Mouse (Mus musculus): ENCODE measurements around the gene Hmbs.
"Not testable (repeated sequence)": the region's sequence is repeated elsewhere in the genome, so short reads cannot be mapped to it uniquely, and the experiment has no call there.

Gene Hmbs

GRCm38 (mm10) chr9:44325032-44325767 lies 18.8 kb downstream of the Hmbs start:
- DNase-seq (ENCODE audit: low read depth, low spot score) = not testable (repeated sequence)

DNA sequence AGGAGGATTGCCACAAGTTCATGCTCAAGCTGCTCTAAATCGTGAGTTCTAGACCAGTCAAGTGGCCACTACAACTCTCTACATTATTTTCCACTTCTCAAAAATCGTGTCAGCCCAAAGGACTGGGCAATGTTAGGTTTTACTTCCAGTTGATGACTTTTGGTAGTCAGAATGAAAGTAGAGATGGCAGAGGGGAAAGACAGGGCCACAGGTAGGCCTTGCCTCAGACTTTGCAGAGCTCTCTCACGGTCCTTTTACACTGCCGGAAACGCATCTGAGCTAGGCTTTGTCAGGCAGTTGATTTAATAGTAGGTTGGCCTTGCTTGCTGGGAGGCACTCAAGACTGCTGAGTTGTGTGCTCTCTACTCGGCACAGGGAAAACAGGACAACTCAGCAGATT lies 19.9 kb downstream of the Hmbs start:
- DNase-seq (ENCODE audit: low read depth, low spot score) = no peak

DNA sequence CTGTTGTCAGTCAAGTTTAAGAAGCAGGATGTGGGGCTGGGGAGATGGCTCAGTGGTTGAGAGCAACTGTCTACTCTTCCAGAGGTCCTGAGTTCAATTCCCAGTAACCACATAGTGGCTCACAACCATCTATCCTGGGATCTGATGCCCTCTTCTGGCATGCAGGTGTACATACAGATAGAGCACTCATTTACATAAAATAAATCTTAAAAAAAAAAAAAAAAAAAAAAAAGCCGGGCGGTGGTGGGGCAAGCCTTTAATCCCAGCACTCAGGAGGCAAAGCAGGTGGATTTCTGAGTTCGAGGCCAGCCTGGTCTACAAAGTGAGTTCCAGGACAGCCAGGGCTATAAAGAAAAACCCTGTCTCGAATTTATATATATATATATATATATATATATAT lies 20.4 kb downstream of the Hmbs start:
- DNase-seq (ENCODE audit: low read depth, low spot score) = not testable (repeated sequence)

- DNase-seq (ENCODE audit: low read depth, low spot score) = peak; percentile 80
Measured at GRCm38 (mm10) chr9:44320799-44321133, 23.3 kb downstream of the Hmbs start.

DNA sequence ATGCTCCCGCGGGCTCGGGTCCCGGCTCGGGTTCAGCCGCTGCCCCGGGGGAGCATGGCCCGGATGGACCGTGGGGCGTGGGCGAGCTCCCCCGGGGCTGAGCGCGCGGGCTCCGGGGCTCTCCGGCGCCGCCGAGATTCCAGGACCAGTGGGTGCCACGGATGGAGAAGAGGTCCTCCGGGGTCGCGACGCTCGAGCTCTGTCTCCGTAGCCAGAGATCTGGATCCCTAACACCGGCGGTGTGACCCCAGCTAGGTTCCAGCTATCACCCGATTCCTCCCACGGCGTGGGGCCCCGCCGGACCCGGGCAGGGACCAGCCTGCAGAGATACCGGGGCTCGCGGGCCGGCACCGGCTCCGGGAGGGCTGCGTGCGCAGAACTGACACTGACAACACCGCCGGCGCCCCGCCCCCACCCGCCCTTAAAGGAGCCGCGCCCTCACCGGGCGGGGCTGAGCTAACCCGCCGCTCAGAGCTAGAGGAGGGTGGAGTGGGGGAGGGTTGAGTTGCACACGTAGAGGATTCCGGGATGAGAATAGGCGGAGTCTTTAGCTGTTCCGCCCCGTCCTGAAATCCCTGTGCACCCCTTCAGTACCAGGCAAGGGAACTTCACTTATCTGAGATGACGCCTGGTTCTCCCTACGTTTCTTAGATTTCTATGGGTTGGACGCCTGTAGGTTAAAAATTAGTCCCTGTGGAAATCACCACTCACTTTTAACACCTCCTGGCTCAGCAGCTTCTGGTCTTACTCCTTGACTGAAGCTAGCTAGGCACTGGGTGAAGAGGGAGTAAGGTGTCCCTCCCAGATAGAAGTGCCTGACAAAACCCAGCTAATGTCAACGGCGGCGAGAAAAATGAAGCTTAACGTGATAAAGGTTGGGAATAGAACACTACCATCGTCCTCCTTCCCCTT lies 23.9 kb downstream of the Hmbs start, which contains the start of gene C2cd2l:
Gene C2cd2l, minus strand, starts transcription at position 399 of the 912 bp plus-strand sequence.
- DNase-seq (ENCODE audit: low read depth, low spot score) = peak; percentile 98

DNA sequence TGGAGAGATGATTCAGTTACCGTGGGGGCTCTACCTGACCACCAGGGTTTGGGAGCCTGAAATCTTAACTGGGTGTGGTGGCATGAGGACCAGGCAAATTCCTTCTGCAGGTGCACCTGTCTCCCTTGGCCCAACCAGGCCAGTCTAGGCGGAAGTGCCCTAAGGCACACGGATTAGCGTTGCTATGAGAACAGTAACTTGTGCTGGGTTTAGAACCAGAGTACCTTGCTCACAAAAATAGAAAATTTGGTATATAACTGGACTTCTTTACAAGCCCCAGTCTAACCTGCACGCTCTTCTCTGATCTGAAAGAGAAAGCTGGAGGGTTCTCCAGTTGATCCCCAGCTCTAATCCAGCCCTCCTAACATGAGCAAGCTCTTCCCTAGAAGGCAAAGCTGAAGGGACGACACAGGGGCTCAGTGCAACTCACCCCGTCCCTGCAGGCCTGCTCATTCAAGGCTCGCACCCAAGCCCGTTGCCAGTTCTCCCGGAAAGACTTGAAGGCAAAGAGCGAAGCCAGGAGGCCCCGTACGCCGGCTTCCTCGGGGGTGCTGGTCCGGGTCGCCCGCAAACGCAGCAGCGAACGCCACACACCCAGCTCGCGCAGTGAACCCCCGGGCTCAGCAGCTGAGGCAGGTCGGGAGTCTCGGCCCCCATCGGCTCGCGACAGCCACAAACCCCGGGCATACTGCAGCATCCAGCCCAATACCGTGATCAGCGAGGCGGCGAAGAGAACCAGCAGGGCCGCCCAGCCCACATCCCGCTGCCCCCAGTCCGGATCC lies 24.7 kb downstream of the Hmbs start:
- no peak for DNase-seq (ENCODE audit: low read depth, low spot score)

GRCm38 (mm10) chr9:44318826-44319095 lies 25.3 kb downstream of the Hmbs start:
- no peak for DNase-seq (ENCODE audit: low read depth, low spot score)

- DNase-seq (ENCODE audit: low read depth, low spot score) = no peak
Measured at GRCm38 (mm10) chr9:44318076-44318825, 25.8 kb downstream of the Hmbs start.

DNA sequence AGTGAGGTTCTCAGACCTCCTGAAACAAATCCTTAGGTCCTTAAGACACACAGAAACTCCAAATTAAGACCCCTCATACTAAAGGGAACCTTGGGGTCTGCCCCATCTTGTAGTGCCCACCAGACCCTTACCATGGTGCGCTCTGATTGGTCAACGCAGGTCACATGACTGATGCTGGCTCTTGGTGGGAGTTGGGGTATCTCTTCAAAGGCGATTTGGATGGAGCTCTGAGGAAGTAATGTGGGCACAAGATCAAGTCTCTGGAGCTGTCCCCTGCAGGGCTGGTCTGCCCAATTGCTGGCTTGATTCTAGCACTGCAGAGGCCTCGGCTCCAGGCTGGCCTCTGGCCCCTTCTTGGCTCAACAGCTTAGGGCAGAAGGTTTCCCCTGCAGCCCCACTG lies 26.6 kb downstream of the Hmbs start:
- no peak for DNase-seq (ENCODE audit: low read depth, low spot score)

DNA sequence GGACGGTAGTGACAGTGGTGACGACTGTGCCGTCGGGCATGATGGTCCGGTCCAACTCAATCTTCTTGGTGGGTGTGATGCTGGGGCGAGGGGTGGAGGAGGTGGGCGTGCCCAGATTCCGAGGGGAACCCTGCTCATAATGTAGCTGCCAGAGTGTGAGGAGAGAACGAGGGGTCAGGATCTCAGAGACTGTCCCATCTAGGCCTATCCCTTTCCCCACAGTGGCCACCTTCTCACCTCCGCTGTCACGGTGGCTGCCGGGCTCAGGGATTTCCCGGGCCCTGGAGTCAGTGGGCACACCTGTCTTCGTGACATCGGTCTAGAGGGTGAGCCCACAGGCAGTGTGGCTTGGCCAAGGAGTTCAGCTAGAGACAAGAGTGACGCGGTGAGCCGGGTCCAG lies 29.1 kb downstream of the Hmbs start:
- DNase-seq (ENCODE audit: low read depth, low spot score) = no peak

DNA sequence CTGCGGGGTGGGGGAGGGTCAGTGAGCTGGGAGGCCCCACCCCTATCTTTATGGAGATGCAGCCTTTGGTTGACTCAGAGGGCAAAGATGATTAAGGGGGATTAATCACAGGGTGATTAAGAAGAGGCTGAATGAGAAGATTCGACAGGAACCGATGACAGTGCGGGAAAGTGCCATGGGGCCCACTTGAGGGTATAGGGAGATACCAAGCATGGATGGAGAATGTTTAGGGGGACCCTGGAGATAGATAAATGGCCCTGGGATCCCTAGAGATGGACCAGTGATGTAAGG lies 29.8 kb downstream of the Hmbs start:
- no peak for DNase-seq (ENCODE audit: low read depth, low spot score)

DNA sequence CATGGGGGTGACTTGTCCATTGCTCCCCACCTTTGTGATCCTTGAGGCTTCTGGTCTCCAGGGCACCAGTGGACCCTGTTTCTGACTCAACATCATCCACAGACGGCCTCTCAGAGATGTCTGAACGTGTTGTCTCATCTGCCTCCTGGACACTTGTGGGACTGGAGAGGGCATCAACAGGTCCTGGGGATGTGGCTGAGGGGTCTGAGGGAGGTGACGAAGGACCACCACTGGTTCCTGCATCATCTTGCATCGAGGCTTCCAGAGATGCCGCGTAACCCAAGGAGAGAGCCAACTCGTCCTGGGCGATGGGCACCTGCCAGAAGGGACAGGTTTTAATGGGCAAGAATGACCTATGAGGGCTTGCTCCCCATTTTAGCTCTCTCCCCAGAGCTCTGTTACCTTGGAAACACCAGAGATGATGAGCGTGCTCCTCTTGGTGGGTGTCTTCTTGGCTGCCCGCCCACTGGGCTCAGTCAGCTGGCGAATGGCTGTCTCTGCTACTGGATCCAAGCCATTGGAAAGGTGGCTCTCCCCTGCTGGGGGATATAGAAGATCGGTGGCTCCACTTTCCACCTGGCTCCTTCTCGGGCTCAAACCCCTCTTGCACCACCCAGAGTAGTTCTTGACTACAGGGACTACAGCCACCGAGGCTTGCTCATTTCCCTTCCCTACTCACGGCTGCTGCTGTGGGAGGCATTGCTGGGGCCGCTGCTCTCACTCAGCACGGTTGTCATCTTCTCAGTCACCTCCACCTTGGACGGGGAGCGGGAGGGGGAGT lies 30.4 kb downstream of the Hmbs start:
- peak; percentile 78 for DNase-seq (ENCODE audit: low read depth, low spot score)

- no peak for DNase-seq (ENCODE audit: low read depth, low spot score)
Measured at GRCm38 (mm10) chr9:44311136-44312134, 32.6 kb downstream of the Hmbs start.

- DNase-seq (ENCODE audit: low read depth, low spot score) = no peak
Measured at GRCm38 (mm10) chr9:44310750-44311135, 33.3 kb downstream of the Hmbs start.

- no peak for DNase-seq (ENCODE audit: low read depth, low spot score)
Measured at GRCm38 (mm10) chr9:44309756-44310155, 34.3 kb downstream of the Hmbs start.

DNA sequence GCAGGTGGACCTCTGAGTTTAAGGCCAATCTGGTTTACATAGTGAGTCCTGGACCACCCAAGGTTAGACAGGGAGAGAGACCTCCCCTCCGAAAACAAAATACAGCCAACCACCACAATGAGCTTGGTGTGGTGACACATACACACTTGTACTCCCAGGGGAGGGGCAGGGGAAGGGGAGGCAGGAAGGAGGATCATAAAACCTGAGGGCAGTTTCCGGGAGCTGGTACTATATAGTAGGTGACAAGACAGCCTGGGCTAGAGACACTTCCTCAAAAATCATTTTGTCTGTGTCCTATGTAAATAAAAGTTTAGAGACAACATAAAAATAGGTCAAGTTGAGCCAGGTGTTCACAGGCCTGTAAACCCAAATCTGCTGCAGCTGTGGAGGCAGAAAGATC lies 36.8 kb downstream of the Hmbs start:
- no peak for DNase-seq (ENCODE audit: low read depth, low spot score)

- DNase-seq (ENCODE audit: low read depth, low spot score) = no peak
Measured at GRCm38 (mm10) chr9:44306532-44306931, 37.5 kb downstream of the Hmbs start.

- DNase-seq (ENCODE audit: low read depth, low spot score) = peak; percentile 99
Measured at GRCm38 (mm10) chr9:44305466-44306079, 38.5 kb downstream of the Hmbs start, which contains the start of gene Hinfp. Gene Hinfp (minus strand): TSS chr9:44305671.

DNA sequence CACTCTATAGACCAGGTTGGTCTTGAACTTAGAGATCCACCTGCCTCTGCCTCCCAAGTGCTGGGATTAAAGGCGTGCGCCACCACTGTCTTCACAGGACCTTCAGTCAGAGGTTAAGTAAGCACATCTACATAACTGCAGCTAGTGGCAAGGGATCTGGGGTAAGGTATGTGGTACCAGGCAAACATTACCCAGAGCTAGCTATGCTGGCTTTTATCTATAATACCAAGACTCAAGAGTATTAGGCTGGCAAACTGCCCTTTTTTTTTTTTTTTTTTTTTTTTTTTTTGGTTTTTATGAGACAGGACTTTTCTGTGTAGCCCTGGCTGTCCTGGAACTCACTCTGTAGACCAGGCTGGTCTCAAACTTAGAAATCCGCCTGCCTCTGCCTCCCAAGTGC lies 44.0 kb downstream of the Hmbs start:
- not testable (repeated sequence) for DNase-seq (ENCODE audit: low read depth, low spot score)

Data from telencephalon, adult 2 months (tissue).